Mouse (Mus musculus): ENCODE data around the gene Rab17. TPM values are rescaled to one million over a fixed set of nuclear protein-coding genes. Genes with fewer than 3 reads are reported as not detected.

The Rab17 gene
- polyA plus RNA-seq, 1 experiment from 2014 or later = 5.0 TPM

DNA sequence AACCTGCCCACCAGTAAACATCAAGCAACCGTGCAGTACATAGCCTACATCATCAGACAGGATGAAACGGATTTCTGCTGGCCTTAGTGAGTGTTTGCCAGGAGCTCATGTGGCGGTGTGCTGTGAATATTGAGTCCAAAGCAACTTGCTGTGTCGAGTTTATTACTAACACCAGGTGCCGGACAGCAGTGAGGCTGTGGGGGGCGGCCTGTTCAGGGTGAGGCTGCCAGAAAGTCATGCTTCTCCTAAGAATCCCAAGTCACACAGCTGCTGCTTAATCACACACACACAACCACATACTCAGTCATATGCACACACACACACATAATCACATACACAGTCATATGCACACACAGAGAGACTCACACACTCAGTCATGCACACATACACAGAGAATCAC, 56.2 kb downstream of the Rab17 start:
- Histone ChIP-seq H3K27me3 (replicated peaks; ENCODE audit: control insufficient read depth, insufficient read depth, low read length) (peaks cover 17% of the 10 kb centered on the region), H3K9ac (ENCODE audit: low read depth, low read length) (no peak overlapping the region), H3K4me2 (no peak overlapping the region), H3K36me3 (ENCODE audit: control insufficient read depth, insufficient read depth, low read length) (no peaks in the 10 kb centered on the region), H3K9me3 (ENCODE audit: control insufficient read depth, low read length) (no peaks in the 10 kb centered on the region), H3K4me1 (replicated peaks; ENCODE audit: control insufficient read depth, insufficient read depth, low read length) (no peaks in the 10 kb centered on the region; the same call in 1 of the 2 replicates), H3K27ac (ENCODE audit: low read depth, low read length) (no peak overlapping the region), H3K4me3 (ENCODE audit: low read depth, low read length) (no peak overlapping the region)
- WGBS = 75% methylated on average over 6 of the region's 6 CpGs
- no peak for DNase-seq (ENCODE audit: low spot score)
- no peak for ATAC-seq (replicated peaks; ENCODE audit: low FRiP score)

DNA sequence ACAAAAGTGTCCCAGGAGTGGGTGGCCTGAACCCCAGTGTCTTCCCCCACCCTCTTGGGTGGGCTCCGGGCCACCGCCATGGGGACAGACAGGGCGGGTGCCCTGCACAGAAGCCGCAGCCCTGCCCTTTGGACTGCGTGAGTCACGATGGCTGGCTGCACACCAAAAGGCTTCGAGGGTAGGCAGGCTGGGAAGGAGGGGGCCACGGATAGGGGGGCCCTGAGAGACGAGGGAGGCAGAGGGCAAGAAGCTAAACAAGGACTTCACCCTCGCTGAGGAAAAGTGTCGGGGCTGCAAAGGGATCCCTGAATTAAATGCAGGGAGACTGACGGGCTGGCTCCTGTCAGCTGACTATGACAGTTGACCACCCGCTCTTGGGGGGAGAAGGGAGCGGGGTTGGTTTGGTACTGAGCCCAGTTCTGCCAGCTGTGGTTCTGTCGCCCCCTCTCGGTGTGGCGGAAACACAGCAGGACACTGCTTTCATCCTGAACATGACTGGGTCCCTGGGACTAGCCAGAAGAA, 59.8 kb downstream of the Rab17 start:
- H3K9ac ChIP-seq (ENCODE audit: low read depth, low read length) = no peak overlapping the region
- ATAC-seq (replicated peaks; ENCODE audit: low FRiP score) = no peak
- WGBS = 40% methylated on average over 17 of the region's 17 CpGs

DNA sequence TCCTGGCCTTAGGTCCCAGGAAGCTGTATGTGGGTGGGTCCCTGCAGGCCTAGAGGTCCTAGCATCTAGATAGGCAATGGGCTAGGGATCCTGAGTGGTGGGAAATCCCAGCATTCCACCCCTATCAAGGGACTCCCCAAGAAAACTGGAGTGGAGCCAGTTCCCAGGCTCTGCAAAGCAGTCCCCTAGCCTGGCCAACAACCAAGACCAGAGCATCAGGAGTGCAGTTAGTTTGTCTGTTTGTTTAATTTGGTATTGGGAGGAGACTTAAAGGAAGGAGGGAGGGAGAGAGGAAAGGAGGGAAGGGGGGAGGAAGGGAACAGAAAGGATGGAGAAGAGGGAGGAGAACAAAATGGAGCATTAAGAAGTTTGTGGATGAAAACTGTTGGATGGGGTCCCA, 60.3 kb downstream of the Rab17 start:
- Histone ChIP-seq H3K4me2 (no peak overlapping the region), H3K9me3 (ENCODE audit: control insufficient read depth, low read length) (no peaks in the 10 kb centered on the region), H3K4me1 (replicated peaks; ENCODE audit: control insufficient read depth, insufficient read depth, low read length) (no peaks in the 10 kb centered on the region; the same call in 1 of the 2 replicates), H3K27ac (ENCODE audit: low read depth, low read length) (no peak overlapping the region), H3K27me3 (replicated peaks; ENCODE audit: control insufficient read depth, insufficient read depth, low read length) (peaks cover 6% of the 10 kb centered on the region), H3K4me3 (ENCODE audit: low read depth, low read length) (no peak overlapping the region), H3K36me3 (ENCODE audit: control insufficient read depth, insufficient read depth, low read length) (no peaks in the 10 kb centered on the region), H3K9ac (ENCODE audit: low read depth, low read length) (no peak overlapping the region)
- ATAC-seq (replicated peaks; ENCODE audit: low FRiP score) (no peak), DNase-seq (ENCODE audit: low spot score) (no peak)

More for the DNA sequence above, 59.8 kb downstream of the Rab17 start:
- Histone ChIP-seq H3K4me3 (ENCODE audit: low read depth, low read length) (no peak overlapping the region), H3K9me3 (ENCODE audit: control insufficient read depth, low read length) (no peaks in the 10 kb centered on the region), H3K36me3 (ENCODE audit: control insufficient read depth, insufficient read depth, low read length) (no peaks in the 10 kb centered on the region), H3K27ac (ENCODE audit: low read depth, low read length) (no peak overlapping the region), H3K4me1 (replicated peaks; ENCODE audit: control insufficient read depth, insufficient read depth, low read length) (no peaks in the 10 kb centered on the region; the same call in 1 of the 2 replicates), H3K27me3 (replicated peaks; ENCODE audit: control insufficient read depth, insufficient read depth, low read length) (peaks cover 9% of the 10 kb centered on the region), H3K4me2 (no peak overlapping the region)
- DNase-seq (ENCODE audit: low spot score) = no peak

Other genes with a start within 250 kb of the Rab17 start
- 13.1 and 13.7 TPM in 2 replicates for gene Col6a3, start 125.7 kb downstream of the Rab17 start, polyA plus RNA-seq (2014; fragmentation: Nextera tagmentation; extraction: Ambion mirVana)
- 0.10 TPM in 1 of 2 replicates, not detected in the other for gene Mlph, start 54.6 kb downstream of the Rab17 start, polyA plus RNA-seq (2014; fragmentation: Nextera tagmentation; extraction: Ambion mirVana)
- gene Prlh, start 16.6 kb downstream of the Rab17 start, polyA plus RNA-seq (2014; fragmentation: Nextera tagmentation; extraction: Ambion mirVana) = not detected in 2 replicates
- 26.5 and 29.1 TPM in 2 replicates for gene Lrrfip1, start 29.1 kb upstream of the Rab17 start, polyA plus RNA-seq (2014; fragmentation: Nextera tagmentation; extraction: Ambion mirVana)
- gene Rbm44, start 175.4 kb upstream of the Rab17 start, polyA plus RNA-seq (2014; fragmentation: Nextera tagmentation; extraction: Ambion mirVana) = 2.4 TPM in 2 replicates
- gene Ramp1, start 210.2 kb upstream of the Rab17 start, polyA plus RNA-seq (2014; fragmentation: Nextera tagmentation; extraction: Ambion mirVana) = 3.5 and 4.0 TPM in 2 replicates

All from liver, embryonic 11.5 days (tissue).